Mouse (Mus musculus): ENCODE measurements around the gene Ncf1.

- TF ChIP-seq CTCF (conservative IDR thresholded peaks at IDR 0.05; ENCODE audit: low read length) (no peak), POU5F1 (IDR thresholded peaks at IDR 0.05; ENCODE audit: borderline replicate concordance, low read length) (no peak), NANOG (IDR thresholded peaks at IDR 0.05; ENCODE audit: borderline replicate concordance, low read length) (no peak)
These were observed at the start of gene Ncf1 for GRCm38 (mm10) chr5:134229391-134229790.
